Mouse (Mus musculus): ENCODE results near the gene Peg10.

The Peg10 gene

GRCm38 (mm10) chr6:4746696-4747439, at the start of gene Peg10, which contains the start of gene Sgce:
Peg10 (plus strand) TSS chr6:4747306.
Sgce (minus strand) TSS chr6:4747207.
- DNase-seq (ENCODE audit: low spot score): peak; percentile 73

- DNase-seq (ENCODE audit: low spot score): no peak
Measured at GRCm38 (mm10) chr6:4701641-4702040, 45.5 kb upstream of the Peg10 start.

- DNase-seq (ENCODE audit: low spot score): no peak
Measured at GRCm38 (mm10) chr6:4703908-4704307, 43.2 kb upstream of the Peg10 start.

GRCm38 (mm10) chr6:4706415-4706814, 40.7 kb upstream of the Peg10 start:
- no peak for DNase-seq (ENCODE audit: low spot score)

- peak; percentile 59 for DNase-seq (ENCODE audit: low spot score)
Measured at GRCm38 (mm10) chr6:4708971-4709370, 38.1 kb upstream of the Peg10 start.

- no peak for DNase-seq (ENCODE audit: low spot score)
Measured at GRCm38 (mm10) chr6:4716171-4716570, 30.9 kb upstream of the Peg10 start.

GRCm38 (mm10) chr6:4717344-4717743, 29.8 kb upstream of the Peg10 start:
- peak; percentile 39 for DNase-seq (ENCODE audit: low spot score)

GRCm38 (mm10) chr6:4722142-4722541, 25.0 kb upstream of the Peg10 start:
- DNase-seq (ENCODE audit: low spot score): no peak

- DNase-seq (ENCODE audit: low spot score): no peak
Measured at GRCm38 (mm10) chr6:4722739-4723138, 24.4 kb upstream of the Peg10 start.

GRCm38 (mm10) chr6:4723998-4724757, 22.9 kb upstream of the Peg10 start:
- DNase-seq (ENCODE audit: low spot score): no peak

- no peak for DNase-seq (ENCODE audit: low spot score)
Measured at GRCm38 (mm10) chr6:4728305-4728704, 18.8 kb upstream of the Peg10 start.

GRCm38 (mm10) chr6:4731675-4732074, 15.4 kb upstream of the Peg10 start:
- DNase-seq (ENCODE audit: low spot score): no peak

GRCm38 (mm10) chr6:4733208-4733607, 13.9 kb upstream of the Peg10 start:
- peak; percentile 54 for DNase-seq (ENCODE audit: low spot score)

GRCm38 (mm10) chr6:4736372-4736771, 10.7 kb upstream of the Peg10 start:
- DNase-seq (ENCODE audit: low spot score): no peak

- no peak for DNase-seq (ENCODE audit: low spot score)
Measured at GRCm38 (mm10) chr6:4738034-4738629, 9.0 kb upstream of the Peg10 start.

GRCm38 (mm10) chr6:4738717-4739116, 8.4 kb upstream of the Peg10 start:
- DNase-seq (ENCODE audit: low spot score): no peak

- DNase-seq (ENCODE audit: low spot score): no peak
Measured at GRCm38 (mm10) chr6:4739522-4740355, 7.4 kb upstream of the Peg10 start.

GRCm38 (mm10) chr6:4740511-4740910, 6.6 kb upstream of the Peg10 start:
- peak; percentile 90 for DNase-seq (ENCODE audit: low spot score)

- DNase-seq (ENCODE audit: low spot score): peak; percentile 66
Measured at GRCm38 (mm10) chr6:4746036-4746695, 940 bp upstream of the Peg10 start.

GRCm38 (mm10) chr6:4747677-4748505, 785 bp downstream of the Peg10 start:
- DNase-seq (ENCODE audit: low spot score): peak; percentile 69

All from adipocyte (in vitro differentiated cells).